Mouse (Mus musculus): Measurements from ENCODE around the gene Gm14226.
"Not testable (repeated sequence)": the region's sequence is repeated elsewhere in the genome, so short reads cannot be mapped to it uniquely, and the experiment has no call there.

Gene Gm14226

DNA sequence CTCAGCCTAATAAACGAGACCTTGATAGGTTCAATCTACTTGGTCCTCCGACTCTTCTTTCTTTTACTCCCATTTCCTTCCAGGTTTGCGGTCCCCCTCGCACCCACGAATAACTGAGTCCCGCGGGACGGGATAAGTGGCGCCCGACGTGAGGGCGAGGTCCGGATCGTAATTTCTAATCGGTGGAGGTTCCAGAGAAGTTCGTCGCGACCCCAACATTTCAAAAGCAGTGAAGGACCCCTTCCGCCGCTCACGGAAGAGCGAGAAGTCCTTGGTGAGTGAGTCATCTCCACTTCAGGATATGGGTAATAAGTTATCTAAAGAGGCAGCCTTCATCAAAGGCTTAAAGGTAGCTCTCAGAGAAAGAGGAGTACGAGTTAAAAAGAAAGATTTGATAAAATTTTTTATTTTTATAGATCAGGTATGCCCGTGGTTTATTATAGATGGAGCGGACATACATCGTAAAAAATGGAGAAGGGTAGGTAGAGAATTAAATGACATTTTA, at the start of gene Gm14226:
Gene Gm14226, plus strand, starts transcription at position 16 of the 505 bp plus-strand sequence.
- CTCF ChIA-PET = not testable (repeated sequence)

DNA sequence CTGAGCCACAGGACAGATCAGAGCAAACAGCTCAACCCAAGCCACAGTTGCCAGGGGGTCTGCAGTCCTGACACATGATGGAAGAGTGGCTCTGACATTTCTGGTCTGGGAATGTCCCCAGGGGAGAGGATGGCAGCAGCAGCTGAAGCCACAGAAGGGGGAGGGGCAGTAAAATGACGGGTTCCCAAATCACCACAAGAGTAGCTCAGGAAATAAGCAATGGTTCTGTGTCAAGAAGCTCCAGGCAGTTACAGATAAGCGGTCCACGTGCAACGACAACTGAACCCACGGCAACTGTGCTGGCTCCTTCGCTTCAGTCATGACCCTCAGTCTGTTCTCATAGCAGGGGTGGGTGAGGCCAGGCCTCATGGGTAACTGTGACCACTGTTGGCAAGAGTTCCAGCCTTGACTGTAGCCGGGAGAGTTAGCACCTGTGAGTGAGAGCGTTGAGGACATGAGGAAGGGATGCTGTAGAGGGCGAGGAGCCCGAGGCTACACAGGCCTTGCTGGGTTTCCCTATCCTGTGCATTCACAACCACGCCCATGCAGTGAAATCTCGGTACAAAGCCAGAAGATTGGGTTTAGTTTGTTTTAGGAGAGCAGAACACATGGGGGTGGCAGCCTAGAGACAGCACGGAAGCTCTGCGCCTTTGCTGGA, 48.2 kb upstream of the Gm14226 start:
- CTCF ChIA-PET = not testable (repeated sequence)

DNA sequence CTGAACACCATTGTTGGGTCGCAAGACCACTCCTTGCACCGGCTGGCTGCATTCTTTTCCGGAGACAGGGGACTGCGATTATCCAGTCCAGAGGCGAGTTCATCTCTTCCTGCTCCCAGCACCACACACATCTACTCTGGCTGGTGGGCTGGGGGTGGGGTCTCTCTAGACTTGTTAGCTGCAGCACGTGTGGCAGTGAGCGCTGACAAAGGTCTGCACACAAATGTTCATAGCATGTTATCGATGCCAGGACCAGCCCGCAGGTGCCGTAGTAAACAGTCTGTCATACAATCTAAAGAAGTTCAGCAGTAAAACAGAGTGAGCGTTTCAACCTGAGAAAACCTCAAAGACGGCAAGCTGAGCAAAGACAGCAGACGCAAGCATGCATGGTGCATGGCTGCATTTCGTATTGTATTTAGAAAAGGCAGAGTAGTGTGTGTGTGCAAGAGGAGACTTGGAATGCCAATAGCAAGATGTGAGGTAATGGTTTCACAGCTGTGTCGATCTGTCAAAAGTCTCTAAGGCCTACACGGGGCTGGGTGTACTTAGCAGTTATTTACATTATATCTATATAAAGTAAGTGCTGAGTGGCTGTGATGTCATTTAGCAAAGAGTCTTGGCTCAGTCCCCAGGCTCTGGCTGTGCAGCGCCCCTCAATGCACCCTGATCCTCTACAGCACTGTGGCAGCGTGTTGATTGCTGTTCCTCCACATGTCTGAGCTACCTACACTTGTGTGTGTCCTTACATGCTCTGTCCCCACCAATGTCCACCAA, 46.0 kb upstream of the Gm14226 start:
- CTCF ChIA-PET = no interaction called here

- CTCF ChIA-PET = no interaction called here
These were observed 45.1 kb upstream of the Gm14226 start for GRCm38 (mm10) chr2:154972981-154973380.

DNA sequence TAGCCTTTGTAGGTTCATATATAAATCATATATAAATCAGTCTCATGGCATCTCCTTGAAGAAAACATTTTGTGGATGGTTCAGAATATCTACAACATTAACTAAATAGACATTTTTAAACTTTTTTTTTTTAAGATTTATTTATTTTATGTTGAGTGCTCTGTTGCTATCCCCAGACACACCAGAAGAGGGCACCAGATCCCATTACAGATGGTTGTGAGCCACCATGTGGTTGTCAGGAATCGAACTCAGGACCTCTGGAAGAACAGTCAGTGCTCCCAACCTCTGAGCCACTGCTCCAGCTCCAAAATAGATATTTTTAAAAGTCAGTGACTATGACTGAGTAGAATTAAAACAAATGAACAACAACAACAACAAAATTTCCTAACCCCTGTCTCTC, 31.5 kb upstream of the Gm14226 start:
- CTCF ChIA-PET = interaction anchor here (0.5 to 0.8 kb wide), 2 partner anchors 33 to 514 kb away, joined by 3 read pairs; no protein-coding TSS in a partner anchor

DNA sequence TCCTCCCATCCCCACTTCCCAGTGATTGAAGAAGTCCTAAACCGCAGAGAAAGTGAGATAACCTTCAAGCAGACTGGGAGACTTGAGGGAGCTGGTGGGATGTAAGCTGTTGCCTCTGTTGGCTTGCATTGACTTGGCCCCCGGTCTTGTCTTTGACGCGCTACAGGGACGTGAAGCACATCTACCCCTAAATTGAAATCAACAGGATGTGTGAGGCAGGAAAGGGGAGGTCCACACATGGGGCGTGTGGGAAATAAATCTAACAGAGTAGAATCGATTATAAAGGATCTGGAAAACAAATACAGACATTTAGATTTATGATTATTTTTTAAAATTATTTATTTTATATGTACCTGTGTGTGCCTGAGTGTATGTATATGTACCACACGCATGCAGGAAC, 26.7 kb upstream of the Gm14226 start:
- CTCF ChIA-PET = no interaction called here

- CTCF ChIA-PET = no interaction called here
These were observed 26.0 kb upstream of the Gm14226 start for GRCm38 (mm10) chr2:154992083-154992482.

- CTCF ChIA-PET = interaction anchor here (0.5 kb wide), 1 partner anchor 610 kb away, joined by 3 read pairs; no protein-coding TSS in a partner anchor
These were observed 12.6 kb upstream of the Gm14226 start for GRCm38 (mm10) chr2:155005491-155005890.

- CTCF ChIA-PET = interaction anchor here (0.6 kb wide), 1 partner anchor 222 kb away, joined by 3 read pairs; no protein-coding TSS in a partner anchor
These were observed 6.9 kb upstream of the Gm14226 start for GRCm38 (mm10) chr2:155011086-155011656.

DNA sequence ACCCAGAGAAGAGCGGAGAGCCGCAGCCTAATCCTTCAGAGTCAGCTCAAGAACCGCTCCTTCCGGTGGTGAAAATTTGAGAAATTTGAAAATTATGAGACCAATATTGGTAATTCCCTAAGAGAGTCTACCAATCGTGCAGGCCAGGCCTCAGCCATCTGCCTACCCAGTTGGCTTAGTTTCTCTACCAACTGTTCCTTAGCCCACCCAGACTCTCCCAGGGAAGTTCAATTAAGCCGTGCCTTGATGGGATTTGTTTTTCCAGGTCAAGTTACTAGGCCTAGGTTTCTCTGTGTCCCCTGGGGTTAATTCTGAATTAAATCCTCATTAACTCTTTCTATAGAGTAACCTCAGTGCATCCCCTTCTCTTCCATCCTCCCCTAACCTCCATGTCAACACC, 5.1 kb upstream of the Gm14226 start:
- CTCF ChIA-PET = no interaction called here

DNA sequence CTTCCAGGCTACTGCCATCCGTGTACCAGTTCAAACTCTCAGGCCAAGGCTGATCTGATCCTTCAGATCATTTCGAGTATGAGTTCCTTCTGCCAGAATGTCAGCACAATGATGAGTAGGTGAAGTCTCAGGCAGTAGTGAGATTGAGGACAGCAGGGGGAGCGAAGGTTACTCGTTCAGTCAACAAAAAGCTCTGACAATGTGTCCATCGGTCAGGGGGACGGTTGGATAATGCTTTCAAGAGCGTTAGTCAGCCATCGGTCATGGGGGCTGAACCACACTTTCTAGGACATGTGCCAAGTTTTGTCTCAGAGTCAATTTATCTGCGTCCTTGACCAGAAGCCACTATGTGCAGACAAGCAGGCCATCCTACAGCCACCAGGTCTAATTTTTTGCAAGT, 1.3 kb upstream of the Gm14226 start:
- CTCF ChIA-PET = not testable (repeated sequence)

- CTCF ChIA-PET = interaction anchor here (0.6 kb wide), 1 partner anchor 32 kb away, joined by 3 read pairs; no protein-coding TSS in a partner anchor
These were observed 936 bp downstream of the Gm14226 start for GRCm38 (mm10) chr2:155018762-155019641.

- CTCF ChIA-PET = interaction anchor here (0.6 kb wide), 1 partner anchor 33 kb away, joined by 3 read pairs; no protein-coding TSS in a partner anchor
These were observed 1.6 kb downstream of the Gm14226 start for GRCm38 (mm10) chr2:155019673-155020072.

DNA sequence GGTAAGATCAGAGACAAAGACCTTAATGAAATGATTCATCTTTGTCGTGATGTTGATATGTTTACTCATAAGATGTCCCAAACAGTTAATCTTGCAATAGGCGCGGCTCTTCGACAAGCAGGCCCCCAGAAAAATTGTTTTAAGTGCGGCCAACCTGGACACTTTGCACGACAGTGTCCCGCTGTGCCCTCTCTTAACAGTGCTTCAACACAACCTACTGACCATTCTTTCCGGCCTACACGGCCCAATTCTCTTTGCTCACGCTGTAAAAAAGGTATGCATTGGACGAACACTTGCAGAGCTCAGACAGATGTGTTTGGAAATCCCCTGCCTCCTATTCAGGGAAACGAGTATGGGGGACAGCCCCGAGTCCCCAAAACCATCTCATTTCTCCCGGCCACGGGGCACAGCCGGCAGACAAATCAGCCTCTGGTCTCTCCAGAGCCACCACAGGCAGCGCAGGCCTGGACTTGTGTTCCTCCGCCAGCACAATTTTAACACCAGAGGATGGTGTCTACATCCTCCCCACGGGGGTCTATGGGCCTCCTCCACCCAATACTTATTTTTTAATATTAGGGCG, 2.3 kb downstream of the Gm14226 start:
- CTCF ChIA-PET = not testable (repeated sequence)

GRCm38 (mm10) chr2:155030831-155031230, 12.8 kb downstream of the Gm14226 start:
- CTCF ChIA-PET = no interaction called here

- CTCF ChIA-PET = interaction anchor here (0.7 kb wide), 2 partner anchors 348 to 515 kb away, joined by 5 to 10 read pairs; no protein-coding TSS in a partner anchor
These were observed 15.1 kb downstream of the Gm14226 start for GRCm38 (mm10) chr2:155032938-155033710.

DNA sequence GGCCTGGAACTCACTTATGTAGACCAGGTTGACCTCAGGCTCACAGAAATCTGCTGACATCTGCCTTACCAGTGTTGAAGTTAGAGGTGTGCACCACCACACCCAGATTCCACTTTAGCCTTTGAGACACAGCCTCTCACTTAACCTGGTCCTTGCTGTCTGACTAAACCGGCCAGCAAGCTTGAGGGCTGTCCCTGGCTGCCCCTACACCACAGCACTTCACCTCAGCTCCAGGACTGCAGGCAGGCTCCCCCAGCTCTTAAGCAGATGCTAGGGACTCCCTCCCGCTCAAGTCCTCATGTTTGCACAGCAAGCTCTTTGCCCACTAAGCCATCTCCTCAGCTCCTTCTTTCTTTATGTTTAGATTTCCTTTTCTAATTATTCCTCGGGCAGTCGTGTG, 21.9 kb downstream of the Gm14226 start:
- CTCF ChIA-PET = interaction anchor here (0.6 kb wide), 1 partner anchor 1949 kb away, joined by 3 read pairs; no protein-coding TSS in a partner anchor

DNA sequence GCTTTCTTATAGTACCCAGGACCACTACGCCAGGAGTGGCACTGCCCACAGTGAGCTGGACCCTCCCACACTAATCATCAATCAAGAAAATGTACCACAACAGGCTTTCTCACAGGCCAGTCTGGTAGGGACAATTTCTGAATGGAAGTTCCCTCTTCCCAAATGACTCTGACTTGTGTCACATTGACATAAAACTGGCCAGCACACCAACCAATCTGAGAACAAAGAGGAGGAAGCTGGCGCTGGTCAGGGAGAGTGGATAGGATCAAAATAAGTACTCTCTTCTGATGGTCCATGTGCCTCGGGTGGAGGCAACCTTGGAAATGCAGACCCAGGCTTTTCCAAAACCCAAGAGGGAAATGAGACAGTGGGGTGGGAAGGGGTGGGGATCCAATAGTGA, 26.5 kb downstream of the Gm14226 start:
- CTCF ChIA-PET = no interaction called here

- CTCF ChIA-PET = no interaction called here
These were observed 27.0 kb downstream of the Gm14226 start for GRCm38 (mm10) chr2:155045075-155045474.

GRCm38 (mm10) chr2:155046803-155047202, 28.7 kb downstream of the Gm14226 start:
- CTCF ChIA-PET = interaction anchor here (0.5 kb wide), 1 partner anchor 648 kb away, joined by 7 read pairs; no protein-coding TSS in a partner anchor
